Mouse (Mus musculus) heart, adult 8-10 months (tissue): Measurements from ENCODE around the gene Srp54c. TPM values are rescaled to one million over a fixed set of nuclear protein-coding genes. Genes with fewer than 3 reads are reported as not detected.
"Not testable (repeated sequence)": the region's sequence is repeated elsewhere in the genome, so short reads cannot be mapped to it uniquely, and the experiment has no call there.

Source experiments
- DNase-seq: peaks from one replicate; pipeline ENCODE4 v3.0.0; 2022; ENCODE audit warnings: low spot score
- total RNA-seq, 4 experiments: library from RNA; stranded (reverse); gene quantifications; 2 replicates each; pipeline ENCODE4 v1.2.4; 2022

Srp54c gene
- 10 to 100 TPM; 25.5 to 38.5 (median 28.2) TPM for total RNA-seq

DNA sequence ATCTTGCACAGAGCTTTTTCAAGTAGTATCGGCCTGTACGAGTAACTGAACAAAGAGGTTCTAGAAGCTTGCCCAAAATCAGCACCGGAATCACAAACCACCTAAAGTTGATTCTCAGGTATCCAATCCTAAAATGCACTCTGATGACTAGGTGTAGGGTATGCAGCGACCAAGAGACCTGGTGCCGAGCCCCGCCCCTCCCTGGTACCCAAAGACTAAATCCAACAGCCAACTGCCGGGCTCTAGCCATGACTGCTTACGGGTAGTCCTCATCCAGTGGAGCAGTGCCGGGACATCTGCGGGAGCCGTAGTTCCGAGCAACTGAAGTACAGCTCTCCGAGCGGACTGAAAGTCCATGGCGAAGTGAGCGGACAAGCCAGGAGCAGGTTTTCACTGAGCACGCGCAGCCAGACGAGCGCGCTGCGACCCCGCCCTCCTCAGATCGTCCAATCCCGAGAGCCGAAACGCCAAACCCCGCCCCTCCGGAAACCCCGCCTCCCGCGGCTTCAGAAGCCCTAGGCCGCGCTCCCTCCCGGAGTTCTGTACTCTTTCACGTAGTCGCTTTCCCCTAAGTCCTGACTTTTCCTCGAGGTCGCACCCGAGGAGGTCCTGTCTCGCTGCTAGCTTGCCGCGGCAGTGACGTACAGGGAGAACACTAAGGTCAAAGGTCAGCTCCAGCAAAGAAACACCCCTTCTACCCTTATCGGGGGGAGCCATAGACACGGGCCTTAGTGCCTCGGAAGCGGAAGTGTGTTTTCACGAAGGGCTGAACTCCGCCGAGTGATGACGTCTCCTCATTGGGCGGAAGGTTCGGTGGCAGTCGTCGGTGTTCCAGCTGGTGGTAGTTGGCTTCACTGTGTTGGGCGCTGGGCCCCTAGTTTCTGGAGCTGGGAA, at the start of gene Srp54c:
Gene Srp54c (plus strand): TSS at position 543 of the 894 bp plus-strand sequence.
- not testable (repeated sequence) for DNase-seq

DNA sequence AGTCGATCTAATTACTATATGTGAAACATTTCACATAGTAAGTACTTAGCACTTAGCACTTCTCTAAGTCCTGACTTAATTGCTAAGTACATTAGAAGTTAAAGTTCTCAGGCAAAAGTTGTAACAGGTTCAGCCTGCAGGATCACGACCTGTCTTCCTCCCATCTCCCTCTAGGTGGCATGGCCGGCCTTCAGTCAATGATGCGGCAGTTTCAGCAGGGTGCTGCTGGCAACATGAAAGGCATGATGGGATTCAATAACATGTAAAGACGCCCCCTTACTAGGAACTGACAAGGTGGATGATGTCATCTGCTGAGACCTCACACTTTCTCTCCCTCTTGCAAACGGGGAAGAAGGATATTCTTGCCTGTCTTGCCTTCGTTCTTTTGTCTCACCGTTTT, 42.3 kb upstream of the Srp54c start:
- DNase-seq: not testable (repeated sequence)

DNA sequence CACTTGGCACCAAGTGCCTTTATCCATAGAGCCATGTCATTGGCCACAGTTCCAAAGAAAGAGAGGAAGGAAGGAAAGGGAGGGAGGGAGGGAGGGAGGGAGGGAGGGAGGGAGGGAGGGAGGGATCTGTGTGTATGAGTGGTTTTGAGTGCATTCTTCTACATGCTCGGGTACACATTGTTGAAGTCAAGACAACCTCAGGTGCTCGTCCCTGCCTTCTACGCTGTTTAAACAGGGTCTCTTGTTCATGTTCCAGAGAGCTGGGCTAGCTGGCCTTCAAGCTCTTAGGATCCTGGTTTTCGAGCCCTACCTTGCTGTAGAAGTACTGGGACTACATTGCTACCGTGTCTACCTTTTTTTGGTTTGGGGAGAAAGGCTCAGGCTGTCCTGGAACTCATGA, 40.8 kb upstream of the Srp54c start:
- not testable (repeated sequence) for DNase-seq

DNA sequence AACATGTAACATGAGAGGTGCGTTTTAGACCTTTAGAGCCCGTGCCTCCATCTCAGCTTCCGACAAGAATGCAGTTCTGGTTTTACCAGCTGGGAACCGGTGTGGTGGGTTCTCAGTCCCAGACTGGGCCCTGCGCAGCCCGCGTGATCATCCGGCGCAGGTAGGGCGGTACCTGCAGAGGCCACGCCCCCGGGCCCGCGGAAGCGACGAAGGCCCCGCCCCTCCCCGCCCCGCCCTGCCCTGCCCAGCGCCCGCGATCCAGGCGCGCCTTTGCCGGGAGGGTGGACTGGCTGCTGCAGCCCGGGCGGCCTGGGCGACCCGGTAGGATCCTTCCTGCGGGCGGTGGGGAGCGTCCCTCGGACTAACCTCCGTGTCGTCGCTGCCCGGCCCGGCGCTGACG, 30.7 kb upstream of the Srp54c start, which contains the start of gene 1700047I17Rik2:
Gene 1700047I17Rik2 (plus strand): TSS at position 287 of the 400 bp plus-strand sequence.
- DNase-seq: not testable (repeated sequence)

DNA sequence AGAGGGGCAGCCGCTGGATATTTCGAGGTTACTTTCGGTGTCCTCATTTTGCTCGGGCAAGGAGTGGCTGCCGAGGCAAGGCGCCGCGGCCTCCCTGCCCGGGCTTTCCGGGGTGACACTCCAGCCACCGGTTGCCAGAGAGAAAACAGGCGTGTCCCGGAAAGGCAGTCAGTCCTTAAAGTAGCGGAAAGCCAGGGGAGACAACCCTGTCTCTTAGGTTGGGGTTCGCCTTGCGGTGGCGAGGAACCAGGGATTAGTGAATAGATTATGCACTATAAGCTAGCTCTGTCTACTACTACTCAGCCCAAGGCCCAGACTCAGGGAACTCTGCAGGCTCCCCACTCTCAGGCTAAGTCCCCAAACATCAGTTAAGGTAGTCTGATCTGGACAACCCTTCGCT, 30.2 kb upstream of the Srp54c start:
- DNase-seq: not testable (repeated sequence)

DNA sequence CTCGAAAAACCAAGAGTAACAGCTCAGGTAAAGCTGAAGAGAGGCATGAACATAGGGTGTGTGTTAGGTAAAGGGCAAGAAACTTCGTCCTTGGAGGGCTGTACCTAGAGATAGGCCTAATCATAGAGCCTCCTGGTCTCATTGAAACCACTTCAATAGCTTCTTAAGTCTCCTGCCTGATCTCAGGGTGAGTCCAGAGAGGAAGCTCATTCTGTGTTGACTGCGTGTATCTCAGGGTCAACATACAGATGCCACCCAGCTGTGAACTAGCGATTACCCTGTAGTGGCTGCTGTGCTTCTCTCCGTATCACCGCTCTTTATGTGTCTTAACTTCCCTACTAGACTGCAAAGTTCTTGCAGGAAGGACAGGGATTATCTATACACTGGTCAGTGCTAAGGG, 17.0 kb upstream of the Srp54c start:
- DNase-seq: not testable (repeated sequence)

DNA sequence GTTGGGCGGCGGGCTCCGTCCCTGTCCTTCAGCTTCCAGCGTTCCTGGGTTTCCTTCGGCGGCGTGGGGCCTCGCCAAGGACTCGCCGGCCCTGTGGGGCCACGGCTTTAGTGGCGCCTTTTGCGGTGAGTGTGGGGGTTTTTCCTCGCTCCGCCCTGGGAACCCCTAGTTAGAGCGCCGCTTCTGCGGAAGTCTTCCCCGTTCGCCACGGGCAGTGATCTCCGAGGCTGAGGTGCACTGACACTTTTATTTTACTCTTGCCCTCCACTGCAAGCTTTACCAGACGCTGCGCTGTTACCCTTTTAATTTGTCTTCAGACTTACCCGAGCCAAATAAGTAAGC, 523 bp downstream of the Srp54c start:
- DNase-seq: not testable (repeated sequence)

DNA sequence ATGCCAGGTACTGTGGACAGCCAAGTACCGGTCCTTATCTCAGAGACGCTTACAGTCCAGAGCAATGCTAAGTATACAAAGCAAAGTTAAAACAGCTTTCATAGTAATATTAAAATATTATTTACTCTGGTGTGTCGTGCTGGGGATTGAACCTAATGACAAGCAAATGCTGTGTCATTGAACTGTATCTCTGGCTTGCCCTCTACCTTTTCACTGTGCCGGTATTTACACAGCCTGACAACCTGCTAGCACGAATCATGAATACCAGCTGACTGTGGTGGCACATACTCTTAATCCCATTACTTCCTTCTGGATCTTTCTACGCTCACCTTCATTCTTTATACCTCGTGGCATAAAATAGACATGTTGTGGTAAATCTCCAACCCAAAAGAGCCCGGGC, 12.3 kb downstream of the Srp54c start:
- DNase-seq: not testable (repeated sequence)

DNA sequence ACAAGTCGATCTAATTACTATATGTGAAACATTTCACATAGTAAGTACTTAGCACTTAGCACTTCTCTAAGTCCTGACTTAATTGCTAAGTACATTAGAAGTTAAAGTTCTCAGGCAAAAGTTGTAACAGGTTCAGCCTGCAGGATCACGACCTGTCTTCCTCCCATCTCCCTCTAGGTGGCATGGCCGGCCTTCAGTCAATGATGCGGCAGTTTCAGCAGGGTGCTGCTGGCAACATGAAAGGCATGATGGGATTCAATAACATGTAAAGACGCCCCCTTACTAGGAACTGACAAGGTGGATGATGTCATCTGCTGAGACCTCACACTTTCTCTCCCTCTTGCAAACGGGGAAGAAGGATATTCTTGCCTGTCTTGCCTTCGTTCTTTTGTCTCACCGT, 32.0 kb downstream of the Srp54c start:
- DNase-seq: not testable (repeated sequence)

DNA sequence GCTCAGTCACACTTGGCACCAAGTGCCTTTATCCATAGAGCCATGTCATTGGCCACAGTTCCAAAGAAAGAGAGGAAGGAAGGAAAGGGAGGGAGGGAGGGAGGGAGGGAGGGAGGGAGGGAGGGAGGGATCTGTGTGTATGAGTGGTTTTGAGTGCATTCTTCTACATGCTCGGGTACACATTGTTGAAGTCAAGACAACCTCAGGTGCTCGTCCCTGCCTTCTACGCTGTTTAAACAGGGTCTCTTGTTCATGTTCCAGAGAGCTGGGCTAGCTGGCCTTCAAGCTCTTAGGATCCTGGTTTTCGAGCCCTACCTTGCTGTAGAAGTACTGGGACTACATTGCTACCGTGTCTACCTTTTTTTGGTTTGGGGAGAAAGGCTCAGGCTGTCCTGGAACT, 33.4 kb downstream of the Srp54c start:
- not testable (repeated sequence) for DNase-seq

DNA sequence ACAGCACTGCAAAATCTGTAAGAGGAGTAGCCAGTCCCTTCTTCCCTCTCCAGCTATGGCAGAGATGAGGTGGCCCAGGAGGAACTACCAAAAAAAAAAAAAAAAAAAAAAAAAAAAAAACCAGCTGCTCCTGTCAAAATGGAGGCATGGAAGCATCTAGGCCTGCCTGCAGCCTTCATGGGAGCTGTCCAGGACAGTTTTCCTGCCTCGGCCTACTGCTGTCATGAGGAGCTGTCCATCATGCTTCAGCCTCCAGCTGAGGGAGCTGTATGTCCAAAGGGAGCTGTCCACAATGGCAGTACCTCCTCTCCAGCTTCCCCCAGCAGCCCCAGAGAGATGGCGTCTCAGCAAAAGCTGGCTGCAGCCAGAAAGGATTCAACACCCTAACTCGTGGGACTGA, 42.3 kb downstream of the Srp54c start:
- no peak for DNase-seq

DNA sequence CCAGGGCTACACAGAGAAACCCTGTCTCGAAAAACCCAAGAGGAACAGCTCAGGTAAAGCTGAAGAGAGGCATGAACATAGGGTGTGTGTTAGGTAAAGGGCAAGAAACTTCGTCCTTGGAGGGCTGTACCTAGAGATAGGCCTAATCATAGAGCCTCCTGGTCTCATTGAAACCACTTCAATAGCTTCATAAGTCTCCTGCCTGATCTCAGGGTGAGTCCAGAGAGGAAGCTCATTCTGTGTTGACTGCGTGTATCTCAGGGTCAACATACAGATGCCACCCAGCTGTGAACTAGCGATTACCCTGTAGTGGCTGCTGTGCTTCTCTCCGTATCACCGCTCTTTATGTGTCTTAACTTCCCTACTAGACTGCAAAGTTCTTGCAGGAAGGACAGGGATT, 47.6 kb downstream of the Srp54c start:
- not testable (repeated sequence) for DNase-seq

DNA sequence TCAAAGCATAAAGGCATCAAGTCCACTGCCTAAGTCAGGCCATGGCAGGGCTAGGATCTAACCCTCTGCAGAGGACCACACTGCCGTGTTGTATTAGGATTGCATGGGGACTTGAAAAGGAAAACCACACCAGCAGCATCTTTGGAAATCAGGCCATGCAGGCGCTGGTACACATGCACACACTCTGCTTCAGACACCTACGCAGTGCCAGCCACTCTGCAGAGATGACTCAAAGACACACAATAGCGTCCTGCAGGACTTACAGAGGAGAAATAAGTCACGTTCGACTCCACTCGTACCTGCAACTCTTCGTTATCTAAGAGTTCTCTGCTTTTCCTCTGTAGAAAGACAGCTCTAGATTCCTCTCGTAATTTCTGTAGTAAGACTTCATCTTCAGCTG, 68.1 kb downstream of the Srp54c start:
- DNase-seq: no peak

DNA sequence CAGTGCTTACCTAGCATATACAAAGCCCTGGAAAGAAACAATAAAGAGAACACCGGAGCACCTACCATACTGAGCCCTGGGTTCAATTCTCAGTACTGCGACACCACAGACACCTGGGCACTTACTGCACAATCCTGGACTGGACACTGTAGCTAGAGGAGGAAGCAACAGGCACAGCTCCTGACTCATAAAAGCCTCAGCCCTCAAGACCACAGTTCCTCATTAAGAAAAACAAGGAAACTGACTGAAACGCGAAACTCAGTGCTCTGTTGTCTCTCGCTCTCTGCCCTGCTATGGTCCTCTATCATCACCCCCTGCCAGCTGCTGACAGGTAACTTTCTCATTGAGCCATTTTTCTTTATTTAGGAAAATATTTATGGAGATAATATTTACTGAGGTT, 69.4 kb downstream of the Srp54c start, which contains the start of gene 1110008L16Rik:
Gene 1110008L16Rik (plus strand): TSS at position 242 of the 400 bp plus-strand sequence.
- DNase-seq: no peak

DNA sequence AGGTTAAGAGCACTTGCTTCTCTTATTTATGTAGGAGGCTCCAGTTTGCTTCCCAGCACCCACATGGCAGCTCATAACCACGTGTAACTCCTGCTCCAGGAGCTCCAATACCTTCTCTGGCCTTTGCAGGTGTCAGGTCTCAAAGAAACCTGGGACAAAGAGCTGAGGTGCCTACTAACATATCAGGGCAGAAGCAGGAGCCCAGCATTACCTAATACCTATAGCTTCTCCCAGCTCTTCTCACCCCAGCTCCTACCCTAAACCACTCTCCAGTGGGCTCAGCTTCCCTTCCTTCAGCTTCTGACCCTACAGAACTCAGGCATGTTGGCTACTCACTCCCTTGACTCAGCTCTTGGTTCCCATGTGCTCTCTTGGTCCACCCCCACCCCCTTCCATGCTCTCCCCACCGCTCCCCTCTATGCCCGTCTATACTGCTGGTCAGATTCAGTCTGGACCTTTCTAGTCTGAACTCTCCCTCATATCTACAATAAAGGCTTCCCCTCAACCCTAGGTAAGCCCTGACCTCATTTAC, 70.9 kb downstream of the Srp54c start:
- no peak for DNase-seq

DNA sequence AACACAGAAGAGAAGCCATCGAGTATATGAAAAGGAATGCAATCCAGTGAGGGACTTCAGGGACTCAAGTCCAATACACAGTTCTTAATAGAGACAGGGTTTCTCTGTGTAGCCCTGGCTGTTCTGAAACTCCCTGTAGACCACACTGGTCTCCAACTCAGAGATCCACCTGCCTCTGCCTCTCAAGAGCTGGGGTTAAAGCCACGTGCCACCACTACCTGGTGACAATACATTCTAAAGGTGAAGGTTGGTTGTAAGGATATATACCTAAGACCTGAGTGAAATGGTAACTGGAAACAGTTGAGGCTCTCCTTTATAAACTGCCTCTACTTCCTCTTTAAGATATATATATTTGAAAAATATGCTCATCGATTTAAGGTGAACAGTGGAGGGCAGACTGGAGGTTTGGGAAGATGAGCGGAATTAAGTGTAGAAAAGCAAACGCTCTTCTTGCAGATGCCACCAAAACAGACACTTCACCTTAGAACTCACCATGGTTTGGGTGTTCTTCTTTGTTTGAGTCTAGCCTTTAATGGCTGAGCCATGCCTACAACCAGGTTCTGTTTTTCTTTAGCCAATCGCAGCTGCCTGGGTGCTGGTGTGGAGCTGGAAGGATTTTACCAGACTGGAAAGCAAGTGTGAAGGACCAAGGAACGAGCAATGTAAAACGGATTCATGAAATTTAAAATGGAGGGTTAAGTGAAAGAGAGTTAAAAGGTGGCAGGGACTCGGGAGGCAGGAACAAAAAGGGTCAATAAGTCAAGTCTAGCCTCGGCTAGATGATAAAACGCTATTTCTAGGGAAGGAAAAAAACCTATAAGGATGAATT, 71.7 kb downstream of the Srp54c start:
- no peak for DNase-seq

DNA sequence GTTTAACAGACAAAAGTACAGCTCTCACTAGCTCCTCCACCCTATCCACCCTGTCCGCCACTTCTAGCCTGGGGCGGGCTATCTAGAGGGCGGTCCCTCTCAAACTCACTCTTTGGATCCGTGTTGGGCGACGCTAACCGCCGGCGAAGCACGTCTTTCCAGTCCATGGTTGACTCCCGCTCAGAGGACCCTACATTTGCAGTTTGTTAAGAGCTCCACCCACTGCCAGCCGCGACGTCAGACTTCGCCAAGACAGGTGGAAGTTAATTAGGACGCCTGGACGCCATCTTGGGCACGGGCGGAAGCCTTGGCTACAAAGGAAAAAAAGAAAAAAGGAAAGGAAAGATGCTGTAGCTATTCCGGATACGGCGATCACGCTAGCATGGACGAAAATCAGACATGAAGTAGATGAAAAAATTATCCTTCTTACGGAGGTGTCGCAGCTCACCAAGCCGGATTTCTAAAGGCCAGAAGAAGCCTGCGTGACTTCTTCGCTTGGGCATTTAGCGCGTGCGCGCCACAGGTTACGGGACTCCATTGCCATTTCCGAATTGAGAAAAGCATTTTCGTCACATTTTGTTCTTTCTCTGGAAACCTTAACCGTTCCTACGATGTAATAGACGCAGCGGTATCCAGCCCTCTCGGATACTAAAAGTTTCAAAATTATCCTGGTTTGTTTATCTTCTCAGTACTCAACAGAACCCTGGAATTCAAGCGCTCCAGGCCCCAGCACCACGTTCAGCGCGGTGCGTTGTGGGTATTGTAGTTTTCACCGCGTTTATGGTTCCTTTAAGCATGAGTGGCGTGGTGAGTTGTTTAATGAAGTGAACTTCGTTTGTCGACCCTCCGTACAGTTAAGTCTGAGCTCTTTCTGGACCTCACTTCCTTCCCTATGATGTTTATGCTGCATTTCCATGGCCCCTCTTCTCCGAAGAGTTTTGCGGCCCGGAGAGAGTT, 72.8 kb downstream of the Srp54c start, which contains the start of gene Ppp2r3c:
Gene Ppp2r3c (minus strand): TSS at position 514 of the 957 bp plus-strand sequence.
- DNase-seq: peak; percentile 92

DNA sequence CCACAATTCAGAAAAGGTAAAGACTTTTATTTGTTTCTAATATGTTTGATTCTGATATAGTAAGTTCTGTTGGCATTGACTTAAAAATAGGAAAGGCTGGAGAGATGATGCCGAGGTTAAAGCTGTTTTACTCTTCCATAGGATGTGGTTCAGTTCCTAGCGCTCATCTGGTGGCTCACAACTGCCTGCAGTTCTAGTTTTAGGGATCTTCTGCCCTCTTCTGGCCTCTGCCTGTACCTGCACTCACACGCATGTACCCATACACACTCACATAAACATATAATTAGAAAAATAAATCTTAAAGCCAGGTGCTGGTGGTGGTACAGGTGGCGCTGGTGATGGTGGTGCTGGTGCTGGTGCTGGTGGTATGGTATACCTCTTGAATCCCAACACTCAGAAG, 76.4 kb downstream of the Srp54c start:
- DNase-seq: no peak

DNA sequence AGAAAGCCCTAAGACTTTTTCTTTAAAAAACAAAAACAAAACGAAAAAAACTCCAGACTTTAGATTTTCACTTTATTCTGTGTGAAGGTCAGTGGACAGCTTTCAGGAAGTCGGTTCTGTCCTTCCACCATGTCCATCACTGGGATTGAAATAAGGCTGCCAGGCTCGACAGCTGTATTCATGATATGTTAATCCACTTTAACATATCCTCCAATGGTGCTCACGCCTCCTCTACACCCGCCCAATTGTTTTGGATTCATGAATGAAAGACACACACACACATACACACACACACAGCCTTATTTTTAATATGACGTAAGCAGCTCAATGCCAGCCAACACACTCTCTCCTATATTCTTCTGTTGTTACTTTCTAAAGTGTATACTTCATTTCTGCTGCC, 77.6 kb downstream of the Srp54c start:
- no peak for DNase-seq

DNA sequence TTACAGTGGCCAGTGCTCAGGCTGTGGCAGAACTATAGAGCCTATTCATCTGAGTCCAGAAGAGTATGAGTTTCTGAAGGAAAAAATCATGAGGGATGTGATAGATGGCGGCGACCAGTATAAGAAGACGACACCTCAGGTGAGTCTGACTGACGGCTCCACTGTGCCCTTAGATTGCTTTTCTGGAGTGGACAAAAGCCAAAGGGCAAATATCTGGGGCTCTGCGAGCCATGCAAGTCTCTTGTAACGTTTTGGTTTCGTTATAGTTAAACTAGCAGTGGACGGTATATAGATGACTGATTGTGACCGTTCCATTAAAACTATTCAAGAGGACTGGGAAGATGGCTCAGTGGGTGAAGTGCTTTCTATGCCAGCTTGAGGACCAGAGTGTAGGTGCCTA, 78.8 kb downstream of the Srp54c start:
- DNase-seq: no peak

DNA sequence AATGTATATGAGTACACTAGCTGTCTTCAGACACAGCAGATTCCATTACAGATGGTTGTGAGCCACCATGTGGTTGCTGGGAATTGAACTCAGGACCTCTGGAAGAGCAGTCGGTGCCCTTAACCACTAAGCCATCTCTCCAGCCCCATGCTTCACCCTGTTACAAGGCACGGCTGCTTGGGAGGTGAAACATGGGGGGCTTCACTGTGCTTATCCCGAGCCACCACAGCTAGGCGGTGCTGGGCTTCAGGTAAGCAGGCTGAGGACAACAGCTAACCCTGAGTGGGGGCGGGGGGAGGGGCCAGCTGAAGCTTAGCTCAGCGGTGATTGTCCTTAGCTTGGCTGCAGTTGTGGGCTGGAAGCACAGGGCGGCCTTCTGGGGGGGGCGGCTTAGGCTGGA, 79.5 kb downstream of the Srp54c start:
- no peak for DNase-seq
